Mouse (Mus musculus): ENCODE results near the gene Olfr635. TPM values are rescaled to one million over a fixed set of nuclear protein-coding genes. Genes with fewer than 3 reads are reported as not detected.

The Olfr635 gene
- polyA plus RNA-seq, 1 experiment from 2014 or later = not detected

DNA sequence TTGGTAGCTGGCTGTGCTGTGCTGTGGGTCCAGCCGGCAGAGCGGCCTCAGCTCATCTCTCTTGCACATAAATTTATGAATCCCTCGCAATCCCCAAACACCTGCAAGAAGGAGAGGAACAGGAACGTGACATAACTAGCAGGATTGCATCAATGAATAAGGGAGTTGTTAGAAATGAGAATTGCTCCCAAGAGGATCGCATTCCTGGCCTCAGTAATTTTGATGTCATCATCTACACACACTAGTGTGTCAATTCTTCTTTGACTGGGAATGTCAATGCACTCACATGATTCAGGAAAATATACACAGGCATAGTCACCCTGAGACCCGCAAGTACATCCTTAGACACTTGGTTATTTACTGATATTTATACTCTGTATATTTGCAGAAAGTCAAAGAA, 54.5 kb downstream of the Olfr635 start, which contains the start of gene Olfr640:
Gene Olfr640 (minus strand): TSS at position 101 of the 400 bp plus-strand sequence.
- no peak for ATAC-seq (ENCODE audit: insufficient read depth)
- Histone ChIP-seq H3K4me3 (replicated peaks) (no peak within 1 kb of the TSS), H3K4me2 (no peak within 1 kb of the TSS), H3K4me1 (replicated peaks) (no peaks in the 10 kb centered on the region), H3K9me3 (replicated peaks) (no peaks in the 10 kb centered on the region), H3K27me3 (no peaks in the 10 kb centered on the region), H3K9ac (no peak within 1 kb of the TSS), H3K27ac (replicated peaks) (no peak within 1 kb of the TSS), H3K36me3 (replicated peaks) (no peaks in the 10 kb centered on the region)
- 62% methylated on average over 6 of the region's 6 CpGs for WGBS (ENCODE audit: insufficient replicate concordance)

DNA sequence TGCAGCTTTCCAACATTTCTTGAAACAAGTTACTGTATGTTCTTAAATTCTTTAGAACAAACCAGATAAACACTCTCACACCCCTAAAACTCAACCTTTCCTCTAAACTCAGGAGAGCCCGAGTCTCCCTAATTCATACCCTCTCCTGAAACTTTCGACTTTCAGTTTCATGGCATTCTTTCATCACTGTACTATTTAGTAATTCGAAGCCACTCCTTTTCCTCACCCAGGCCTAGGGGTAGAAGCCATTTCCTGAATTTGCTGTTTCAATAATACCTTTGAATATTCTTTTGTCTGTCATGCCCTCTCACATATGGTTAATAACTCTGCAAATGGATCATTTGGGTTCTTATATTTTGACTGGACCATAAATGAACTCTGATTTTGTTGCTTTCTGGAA, 56.0 kb downstream of the Olfr635 start:
- WGBS (ENCODE audit: insufficient replicate concordance) = 62% methylated on average over 3 of the region's 3 CpGs

DNA sequence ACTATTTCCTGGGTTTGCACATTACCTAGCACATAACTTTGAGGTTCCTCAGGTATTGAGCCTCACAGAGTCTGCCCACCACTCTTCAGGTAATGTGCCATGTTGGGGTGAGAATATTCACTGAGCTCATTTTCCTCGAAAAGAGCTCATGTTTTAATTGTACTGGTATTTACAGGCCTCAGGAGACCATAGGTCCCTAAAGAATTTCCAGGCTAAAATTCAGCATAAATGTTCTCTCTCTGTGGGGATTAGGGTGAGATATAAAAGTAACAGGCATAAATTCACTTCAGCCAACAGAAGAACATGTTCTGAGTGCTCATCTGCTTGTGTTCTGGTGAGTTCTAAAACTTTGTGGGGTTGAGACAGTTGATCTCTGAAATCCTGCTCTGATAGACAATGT, 64.2 kb downstream of the Olfr635 start, which contains the start of gene Olfr641:
Gene Olfr641 (plus strand): TSS at position 301 of the 400 bp plus-strand sequence.
- Histone ChIP-seq H3K9me3 (replicated peaks) (no peaks in the 10 kb centered on the region), H3K4me1 (replicated peaks) (no peaks in the 10 kb centered on the region), H3K9ac (no peak within 1 kb of the TSS), H3K36me3 (replicated peaks) (no peaks in the 10 kb centered on the region), H3K27ac (replicated peaks) (no peak within 1 kb of the TSS), H3K4me2 (no peak within 1 kb of the TSS), H3K27me3 (no peaks in the 10 kb centered on the region), H3K4me3 (replicated peaks) (no peak within 1 kb of the TSS)
- ATAC-seq (ENCODE audit: insufficient read depth) = no peak
- 41% methylated on average over 1 of the region's 1 CpGs for WGBS (ENCODE audit: insufficient replicate concordance)

More for the DNA sequence above, 56.0 kb downstream of the Olfr635 start:
- Histone ChIP-seq H3K4me3 (replicated peaks) (no peak overlapping the region), H3K9ac (no peak overlapping the region), H3K4me1 (replicated peaks) (no peaks in the 10 kb centered on the region), H3K27ac (replicated peaks) (no peak overlapping the region), H3K36me3 (replicated peaks) (no peaks in the 10 kb centered on the region), H3K27me3 (no peaks in the 10 kb centered on the region), H3K9me3 (replicated peaks) (no peaks in the 10 kb centered on the region), H3K4me2 (no peak overlapping the region)
- no peak for ATAC-seq (ENCODE audit: insufficient read depth)

Other genes with a start within 250 kb of the Olfr635 start
- not detected in 2 replicates for gene Olfr628, start 240.8 kb upstream of the Olfr635 start, polyA plus RNA-seq (2015; fragmentation: Nextera tagmentation; extraction: Ambion mirVana)
- 0.08 TPM in 1 of 2 replicates, not detected in the other for gene Olfr629, start 226.2 kb upstream of the Olfr635 start, polyA plus RNA-seq (2015; fragmentation: Nextera tagmentation; extraction: Ambion mirVana)
- not detected in 2 replicates for gene Olfr630, start 213.8 kb upstream of the Olfr635 start, polyA plus RNA-seq (2015; fragmentation: Nextera tagmentation; extraction: Ambion mirVana)
- not detected in 2 replicates for gene Olfr69, start 199.6 kb upstream of the Olfr635 start, polyA plus RNA-seq (2015; fragmentation: Nextera tagmentation; extraction: Ambion mirVana)
- gene Olfr68, start 191.5 kb upstream of the Olfr635 start, polyA plus RNA-seq (2015; fragmentation: Nextera tagmentation; extraction: Ambion mirVana) = not detected in 2 replicates
- gene Olfr67, start 179.3 kb upstream of the Olfr635 start, polyA plus RNA-seq (2015; fragmentation: Nextera tagmentation; extraction: Ambion mirVana) = not detected in 2 replicates
- gene Hbb-bt, start 157.2 kb upstream of the Olfr635 start, polyA plus RNA-seq (2015; fragmentation: Nextera tagmentation; extraction: Ambion mirVana) = 48,050 and 52,773 TPM in 2 replicates
- 116,188 and 122,775 TPM in 2 replicates for gene Hbb-bs, start 143.1 kb upstream of the Olfr635 start, polyA plus RNA-seq (2015; fragmentation: Nextera tagmentation; extraction: Ambion mirVana)
- not detected in 2 replicates for gene Hbb-bh2, start 130.6 kb upstream of the Olfr635 start, polyA plus RNA-seq (2015; fragmentation: Nextera tagmentation; extraction: Ambion mirVana)
- 44.8 and 64.6 TPM in 2 replicates for gene Hbb-bh1, start 128.0 kb upstream of the Olfr635 start, polyA plus RNA-seq (2015; fragmentation: Nextera tagmentation; extraction: Ambion mirVana)
- gene Hbb-y, start 117.9 kb upstream of the Olfr635 start, polyA plus RNA-seq (2015; fragmentation: Nextera tagmentation; extraction: Ambion mirVana) = 304 and 542 TPM in 2 replicates
- gene Olfr66, start 84.9 kb upstream of the Olfr635 start, polyA plus RNA-seq (2015; fragmentation: Nextera tagmentation; extraction: Ambion mirVana) = 0.13 TPM in 1 of 2 replicates, not detected in the other
- gene Olfr64, start 76.7 kb upstream of the Olfr635 start, polyA plus RNA-seq (2015; fragmentation: Nextera tagmentation; extraction: Ambion mirVana) = not detected in 2 replicates
- not detected in 2 replicates for gene Olfr65, start 67.7 kb upstream of the Olfr635 start, polyA plus RNA-seq (2015; fragmentation: Nextera tagmentation; extraction: Ambion mirVana)
- 0.20 and 0.48 TPM in 2 replicates for gene Olfr631, start 42.3 kb upstream of the Olfr635 start, polyA plus RNA-seq (2015; fragmentation: Nextera tagmentation; extraction: Ambion mirVana)
- gene Olfr632, start 36.8 kb upstream of the Olfr635 start, polyA plus RNA-seq (2015; fragmentation: Nextera tagmentation; extraction: Ambion mirVana) = 0.16 and 0.23 TPM in 2 replicates
- gene Olfr633, start 26.7 kb upstream of the Olfr635 start, polyA plus RNA-seq (2015; fragmentation: Nextera tagmentation; extraction: Ambion mirVana) = 0.02 TPM in 1 of 2 replicates, not detected in the other
- not detected in 2 replicates for gene Olfr638, start 27.6 kb downstream of the Olfr635 start, polyA plus RNA-seq (2015; fragmentation: Nextera tagmentation; extraction: Ambion mirVana)
- gene Olfr639, start 46.2 kb downstream of the Olfr635 start, polyA plus RNA-seq (2015; fragmentation: Nextera tagmentation; extraction: Ambion mirVana) = not detected in 2 replicates
- gene Olfr640, start 54.4 kb downstream of the Olfr635 start, polyA plus RNA-seq (2015; fragmentation: Nextera tagmentation; extraction: Ambion mirVana) = not detected in 2 replicates
- not detected in 2 replicates for gene Olfr641, start 64.3 kb downstream of the Olfr635 start, polyA plus RNA-seq (2015; fragmentation: Nextera tagmentation; extraction: Ambion mirVana)
- gene Olfr642, start 81.5 kb downstream of the Olfr635 start, polyA plus RNA-seq (2015; fragmentation: Nextera tagmentation; extraction: Ambion mirVana) = not detected in 2 replicates
- not detected in 2 replicates for gene 4930516K23Rik, start 90.3 kb downstream of the Olfr635 start, polyA plus RNA-seq (2015; fragmentation: Nextera tagmentation; extraction: Ambion mirVana)
- not detected in 2 replicates for gene Olfr644, start 100.7 kb downstream of the Olfr635 start, polyA plus RNA-seq (2015; fragmentation: Nextera tagmentation; extraction: Ambion mirVana)
- gene Olfr645, start 114.3 kb downstream of the Olfr635 start, polyA plus RNA-seq (2015; fragmentation: Nextera tagmentation; extraction: Ambion mirVana) = not detected in 2 replicates
- not detected in 2 replicates for gene Olfr646, start 133.7 kb downstream of the Olfr635 start, polyA plus RNA-seq (2015; fragmentation: Nextera tagmentation; extraction: Ambion mirVana)
- not detected in 2 replicates for gene Ubqln5, start 158.7 kb downstream of the Olfr635 start, polyA plus RNA-seq (2015; fragmentation: Nextera tagmentation; extraction: Ambion mirVana)
- not detected in 2 replicates for gene Olfr643, start 166.3 kb downstream of the Olfr635 start, polyA plus RNA-seq (2015; fragmentation: Nextera tagmentation; extraction: Ambion mirVana)
- not detected in 2 replicates for gene Ubqln3, start 172.1 kb downstream of the Olfr635 start, polyA plus RNA-seq (2015; fragmentation: Nextera tagmentation; extraction: Ambion mirVana)
- not detected in 2 replicates for gene Ubqlnl, start 179.4 kb downstream of the Olfr635 start, polyA plus RNA-seq (2015; fragmentation: Nextera tagmentation; extraction: Ambion mirVana)
- not detected in 2 replicates for gene Olfm5, start 193.7 kb downstream of the Olfr635 start, polyA plus RNA-seq (2015; fragmentation: Nextera tagmentation; extraction: Ambion mirVana)
- 0.06 and 0.08 TPM in 2 replicates for gene Olfr648, start 212.2 kb downstream of the Olfr635 start, polyA plus RNA-seq (2015; fragmentation: Nextera tagmentation; extraction: Ambion mirVana)
- gene Olfr649, start 224.8 kb downstream of the Olfr635 start, polyA plus RNA-seq (2015; fragmentation: Nextera tagmentation; extraction: Ambion mirVana) = not detected in 2 replicates
- gene Trim6, start 247.6 kb downstream of the Olfr635 start, polyA plus RNA-seq (2015; fragmentation: Nextera tagmentation; extraction: Ambion mirVana) = 0.43 and 0.50 TPM in 2 replicates